19 mouse cellular contexts compared by ENCODE assay signal in genomic region chr1:21246136-21246535, GRCm38 (mm10).
"Had no signal": no experiment of that assay in that cellular context is flagged by ENCODE, and none has a peak within 500 bp of the region (broad histone marks: within the 10 kb centered on the region; RNA-seq: fewer than 3 reads in every experiment).

No protein-coding gene starts in this region.

- H3K4me3 ChIP-seq: liver, embryonic 15.5 days; midbrain, embryonic 10.5 days; midbrain, embryonic 12.5 days; myocyte; neural tube, embryonic 13.5 days; neural tube, embryonic 15.5 days had no signal

- H3K4me1 ChIP-seq: midbrain, embryonic 10.5 days; midbrain, embryonic 12.5 days; neural tube, embryonic 13.5 days; neural tube, embryonic 15.5 days had no signal

- H3K27me3 ChIP-seq: liver, embryonic 15.5 days; midbrain, embryonic 12.5 days; neural tube, embryonic 13.5 days; neural tube, embryonic 15.5 days had no signal

- H3K9me3 ChIP-seq: liver, embryonic 15.5 days; midbrain, embryonic 10.5 days; midbrain, embryonic 12.5 days; neural tube, embryonic 13.5 days; neural tube, embryonic 15.5 days had no signal

- H3K4me2 ChIP-seq: liver, embryonic 15.5 days; lung, embryonic 14.5 days; midbrain, embryonic 12.5 days; neural tube, embryonic 13.5 days; neural tube, embryonic 15.5 days had no signal

- H3K9ac ChIP-seq: liver, embryonic 15.5 days; lung, embryonic 14.5 days; midbrain, embryonic 12.5 days; neural tube, embryonic 13.5 days; neural tube, embryonic 15.5 days had no signal

- DNase-seq: lung, adult 18-20 months; lung, embryonic 14.5 days; lung, postnatal 10 days; lung, postnatal 4 days; midbrain, embryonic 14.5 days; right cerebral cortex, adult 18-20 months; right cerebral cortex, postnatal 25 days; right cerebral cortex, postnatal 4 days; spleen, adult 18-20 months; thymus, adult 2 months; thymus, postnatal 25 days; thymus, postnatal 4 days had no signal

- H3K27ac ChIP-seq: liver, embryonic 15.5 days; midbrain, embryonic 10.5 days; midbrain, embryonic 12.5 days; neural tube, embryonic 13.5 days; neural tube, embryonic 15.5 days had no signal

- H3K36me3 ChIP-seq: liver, embryonic 15.5 days; midbrain, embryonic 10.5 days; midbrain, embryonic 12.5 days; neural tube, embryonic 13.5 days; neural tube, embryonic 15.5 days had no signal

- ATAC-seq: midbrain, embryonic 16.5 days had no signal
